Mouse (Mus musculus) adrenal gland, adult 18-20 months (tissue): ENCODE measurements around the gene Psmb10. TPM values are rescaled to one million over a fixed set of nuclear protein-coding genes. Genes with fewer than 3 reads are reported as not detected.
"Not testable (repeated sequence)": the region's sequence is repeated elsewhere in the genome, so short reads cannot be mapped to it uniquely, and the experiment has no call there.

ENCODE experiments used
- DNase-seq, 2 experiments: peaks; one replicate each; pipeline ENCODE4 v3.0.0; 2021 to 2022; ENCODE audit warnings: low spot score in 2 of 2
- long read RNA-seq, 2 experiments: library from polyadenylated mRNA; stranded (forward); transcript quantifications; one replicate each; pipeline ENCODE4 v2.0.0; 2021
- total RNA-seq, 2 experiments: library from RNA; stranded (reverse); gene quantifications; 1 replicate in 1 of 2; 2 replicates in 1 of 2; pipeline ENCODE4 v1.2.3; 2021

Gene Psmb10
- total RNA-seq, result 10 to 100 TPM; 78.7 to 84.1 TPM
- long read RNA-seq, experiment 1, transcript Psmb10-201 (8 exons, 1,311 nt), result major isoform, 16 of 19 reads
- long read RNA-seq, experiment 1, partial matches to known transcripts, result 1 of 19 reads
- long read RNA-seq, experiment 1, other reads (novel, unspliced or antisense), result 1 of 19 reads
- long read RNA-seq, experiment 2, transcript Psmb10-205 (4 exons, 554 nt), result minor isoform, 7 of 90 reads
- long read RNA-seq, experiment 2, transcript Psmb10-201 (8 exons, 1,311 nt), result major isoform, 59 of 90 reads
- long read RNA-seq, experiment 2, partial matches to known transcripts, result 19 of 90 reads
- long read RNA-seq, experiment 2, other reads (novel, unspliced or antisense), result 3 of 90 reads

DNA sequence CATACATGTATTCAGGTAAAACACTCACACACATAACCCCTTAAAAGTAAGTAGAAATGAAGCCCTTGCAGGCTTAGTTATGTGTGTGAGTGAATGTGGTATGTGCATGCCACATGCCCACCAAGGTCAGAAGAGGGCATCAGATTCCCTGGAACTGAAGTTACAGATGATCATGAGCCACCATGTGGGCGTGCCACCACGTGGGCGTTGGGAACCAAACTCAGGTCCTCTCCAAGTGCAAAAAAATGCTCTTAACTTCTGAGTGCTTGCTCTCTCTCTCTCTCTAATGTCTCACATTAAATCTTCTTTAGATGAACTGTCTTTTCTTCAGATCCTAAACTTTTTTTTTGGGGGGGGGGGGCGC, at the start of gene Psmb10:
Gene Psmb10 (minus strand): TSS at position 139 of the 364 bp plus-strand sequence.
- peak; percentile 35 to 37 for DNase-seq

DNA sequence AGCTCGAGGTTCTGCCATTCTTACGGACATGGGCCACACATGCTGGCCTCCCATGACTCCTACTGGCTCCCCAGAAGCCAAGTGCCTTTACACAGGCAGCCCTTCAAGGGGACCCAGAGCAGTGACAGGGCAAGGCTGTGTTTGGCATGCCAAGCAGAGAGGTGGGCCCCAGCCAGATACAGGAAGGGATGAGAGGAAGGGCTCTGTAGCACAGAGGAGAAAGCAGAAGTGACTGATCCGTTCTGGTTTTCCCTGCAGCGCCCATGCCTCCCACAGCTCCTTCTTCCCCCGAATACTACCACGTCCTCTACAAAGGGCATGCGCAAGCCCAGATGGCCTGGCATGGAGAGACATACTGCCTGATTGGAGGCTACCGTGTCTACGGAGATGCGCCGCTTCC, 45.2 kb upstream of the Psmb10 start:
- not testable (repeated sequence) for DNase-seq

DNA sequence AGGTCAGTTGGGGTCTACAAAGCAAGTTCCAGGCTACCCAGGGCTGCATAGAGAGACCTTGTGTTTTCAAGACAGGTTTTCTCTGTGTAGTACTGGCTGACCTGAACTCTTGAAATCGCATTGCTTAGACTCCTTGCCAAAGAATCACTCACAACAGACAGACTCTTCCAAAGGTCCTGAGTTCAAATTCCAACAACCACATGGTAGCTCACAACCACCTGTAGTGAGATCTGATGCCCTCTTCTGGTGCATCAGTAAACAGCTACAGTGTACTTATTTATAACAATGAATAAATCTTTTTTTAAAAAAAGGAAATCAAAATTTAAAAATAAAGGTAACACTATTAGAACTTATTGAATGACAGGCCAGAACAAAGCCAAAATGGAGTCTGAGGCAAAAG, 42.9 kb upstream of the Psmb10 start:
- no peak for DNase-seq

DNA sequence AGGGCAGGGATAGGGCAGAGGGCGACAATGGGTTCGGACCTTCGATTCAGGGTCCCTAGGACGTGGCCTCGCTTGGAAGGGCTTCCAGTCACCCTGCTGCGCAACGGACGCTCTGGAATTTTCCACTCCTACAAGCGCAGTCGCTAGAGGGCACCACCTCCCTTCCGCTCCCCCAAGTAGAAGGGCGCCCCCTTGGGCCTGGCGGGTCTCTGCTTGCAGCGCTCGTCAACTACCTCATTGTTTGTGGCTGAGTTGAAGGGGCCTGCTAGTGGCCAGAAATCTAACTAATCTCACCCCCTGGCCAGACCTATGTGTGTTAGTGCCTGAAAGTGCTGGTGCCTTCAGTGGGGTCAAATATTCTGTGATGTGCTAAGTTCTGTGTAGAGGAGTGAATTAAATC, 41.1 kb upstream of the Psmb10 start, which contains the start of gene Dpep3:
Gene Dpep3 (minus strand): TSS at position 105 of the 400 bp plus-strand sequence.
- DNase-seq, result no peak

DNA sequence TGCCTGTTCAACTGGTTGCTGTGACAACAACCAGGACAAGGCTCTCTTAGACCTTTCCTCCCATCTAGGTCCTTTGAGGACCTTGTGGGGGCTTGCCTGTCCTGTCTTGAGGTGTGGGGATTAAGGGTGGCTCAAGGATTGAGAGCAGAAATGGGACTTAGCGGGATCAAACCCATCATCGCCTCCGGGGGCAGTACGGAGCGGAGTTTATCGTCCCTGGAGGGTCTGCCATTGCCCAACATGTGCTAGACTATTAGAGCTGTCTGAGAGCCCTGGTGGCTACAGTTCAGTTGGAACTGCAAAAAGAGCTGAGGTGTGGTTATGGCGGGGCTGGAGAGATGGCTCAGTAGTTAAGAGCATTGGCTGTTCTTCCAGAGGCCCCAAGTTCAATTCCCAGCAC, 37.1 kb upstream of the Psmb10 start:
- DNase-seq, result no peak

DNA sequence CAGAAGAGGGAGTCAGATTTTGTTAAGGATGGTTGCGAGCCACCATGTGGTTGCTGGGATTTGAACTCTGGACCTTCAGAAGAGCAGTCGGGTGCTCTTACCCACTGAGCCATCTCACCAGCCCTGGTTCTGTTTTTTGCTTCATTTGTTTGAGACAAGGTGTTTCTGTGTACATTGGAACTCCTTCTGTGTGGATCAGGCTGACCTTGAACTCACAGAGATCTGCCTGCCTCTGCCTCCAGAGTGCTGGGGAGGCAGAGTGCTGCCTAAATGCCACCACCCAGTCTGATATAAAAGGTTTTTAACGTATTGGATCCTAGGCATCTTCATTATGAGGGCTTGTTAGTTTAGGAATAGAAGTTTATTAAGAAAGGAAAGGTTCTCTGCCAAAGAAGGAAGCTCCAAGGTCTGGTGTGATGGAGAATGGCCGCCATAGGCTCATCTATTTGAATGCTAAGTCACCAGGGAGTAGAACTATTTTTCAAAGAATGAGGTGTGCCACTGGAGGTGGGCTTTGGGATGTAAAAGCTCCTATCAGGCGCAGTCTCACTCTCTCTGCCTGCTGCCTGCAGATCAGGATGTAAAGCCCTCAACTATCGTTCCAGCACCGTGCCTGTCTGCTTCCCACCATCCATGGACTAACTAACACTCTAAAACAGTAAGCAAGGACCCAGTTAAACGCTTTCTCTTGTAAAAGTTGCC, 32.9 kb upstream of the Psmb10 start:
- no peak for DNase-seq

DNA sequence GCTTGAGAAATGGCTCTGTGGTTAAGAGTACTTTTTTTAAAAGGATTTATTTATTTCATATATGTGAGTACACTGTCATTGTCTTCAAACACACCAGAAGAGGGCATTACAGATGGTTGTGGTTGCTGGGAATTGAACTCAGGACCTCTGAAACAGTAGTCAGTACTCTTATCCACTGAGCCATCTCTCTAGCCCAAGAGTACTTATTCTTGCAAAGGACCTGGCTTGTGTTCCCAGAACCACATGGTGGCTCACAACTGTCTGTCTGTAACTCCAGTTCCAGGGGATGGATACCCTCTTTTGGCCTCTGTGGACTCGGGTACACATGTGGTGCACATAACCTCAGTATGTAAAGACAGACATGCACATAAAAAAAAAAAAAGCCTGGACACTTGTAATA, 31.1 kb upstream of the Psmb10 start:
- DNase-seq, result no peak

DNA sequence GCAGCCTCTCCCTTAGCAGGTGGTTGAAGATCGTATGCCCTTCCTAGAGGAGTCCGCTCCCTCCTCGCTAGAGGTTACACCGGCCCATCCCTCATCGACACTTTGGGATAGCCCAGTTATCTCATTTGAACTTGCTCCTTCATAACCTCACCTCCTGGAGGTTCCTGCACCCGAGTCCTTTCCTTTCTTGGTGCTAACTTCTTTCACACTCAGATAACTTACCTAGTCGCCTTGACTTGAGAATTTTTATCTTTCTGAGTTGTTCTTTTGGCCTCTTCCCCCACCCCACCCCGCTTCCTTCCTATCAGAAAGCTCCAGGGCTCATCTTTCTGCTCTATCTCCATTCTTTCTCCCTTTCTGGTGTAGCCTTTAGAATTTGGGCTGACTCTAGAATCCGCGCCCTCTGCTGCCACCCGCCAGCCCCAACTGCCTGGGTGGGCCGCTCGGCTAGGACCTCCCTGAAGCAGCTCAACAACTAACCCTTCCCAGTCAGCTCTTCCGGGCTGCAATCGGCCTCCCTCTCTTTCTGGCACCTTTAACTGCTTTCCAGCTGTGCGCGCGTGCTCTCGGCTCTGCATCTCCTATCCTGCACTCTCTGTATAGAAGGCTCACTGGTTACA, 28.6 kb upstream of the Psmb10 start:
- no peak for DNase-seq

DNA sequence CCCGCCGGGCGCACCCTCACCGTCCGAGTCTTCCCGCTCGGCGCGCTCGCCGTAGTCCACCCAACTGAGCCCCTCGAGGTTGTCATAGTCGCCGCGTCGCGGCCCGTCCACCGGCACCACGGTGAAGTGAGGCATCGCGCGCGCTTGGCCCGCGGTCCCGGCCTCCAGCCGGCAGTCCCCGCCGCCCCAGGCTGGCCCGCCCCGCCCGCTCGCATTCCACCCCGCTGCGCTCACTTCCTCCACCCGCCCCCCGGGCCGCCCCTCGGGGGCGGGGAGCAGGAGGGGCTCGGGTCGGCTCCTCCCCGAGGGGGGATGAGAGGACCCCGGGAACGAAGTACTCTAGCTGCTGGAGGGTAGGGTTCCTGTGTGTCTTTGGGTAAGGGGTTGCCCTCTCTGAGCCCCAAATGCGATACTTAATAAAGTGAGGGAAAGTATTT, 27.7 kb upstream of the Psmb10 start, which contains the start of gene Slc12a4:
Gene Slc12a4 (minus strand): TSS at position 193 of the 437 bp plus-strand sequence.
- DNase-seq, result peak; percentile 76 to 81

DNA sequence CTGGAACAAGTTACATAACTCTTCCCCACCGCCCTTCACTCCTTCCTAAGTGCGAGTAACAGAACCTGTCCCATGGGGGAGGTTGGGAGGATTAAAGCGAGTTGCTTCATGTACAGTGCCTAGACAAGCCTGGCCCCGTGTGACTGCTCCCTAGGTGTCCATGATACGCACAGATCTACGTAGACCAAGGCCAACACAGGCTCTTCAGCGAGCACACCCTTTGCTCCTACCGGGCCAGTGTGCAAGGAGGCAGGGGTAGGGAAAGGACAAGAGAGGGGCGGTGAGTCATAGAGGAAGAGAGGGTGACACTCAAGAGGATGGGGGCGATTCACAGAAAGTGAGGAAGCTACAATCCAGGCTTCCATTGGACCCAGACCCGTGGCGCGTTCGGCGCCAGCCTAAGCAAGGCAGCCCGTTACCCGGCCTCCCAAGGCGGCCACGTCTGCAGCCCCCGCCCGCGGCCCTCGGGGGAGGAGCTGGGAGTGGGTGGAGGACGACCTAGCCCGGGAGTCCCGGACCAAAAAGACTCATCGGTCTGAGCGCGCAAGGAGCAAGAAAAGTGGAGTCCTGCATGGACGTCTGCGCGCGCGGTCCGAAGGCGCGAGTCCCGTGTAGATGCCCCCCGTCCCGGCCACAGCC, 27.1 kb upstream of the Psmb10 start:
- peak in 1 of 2 experiments; percentile 68 for DNase-seq

DNA sequence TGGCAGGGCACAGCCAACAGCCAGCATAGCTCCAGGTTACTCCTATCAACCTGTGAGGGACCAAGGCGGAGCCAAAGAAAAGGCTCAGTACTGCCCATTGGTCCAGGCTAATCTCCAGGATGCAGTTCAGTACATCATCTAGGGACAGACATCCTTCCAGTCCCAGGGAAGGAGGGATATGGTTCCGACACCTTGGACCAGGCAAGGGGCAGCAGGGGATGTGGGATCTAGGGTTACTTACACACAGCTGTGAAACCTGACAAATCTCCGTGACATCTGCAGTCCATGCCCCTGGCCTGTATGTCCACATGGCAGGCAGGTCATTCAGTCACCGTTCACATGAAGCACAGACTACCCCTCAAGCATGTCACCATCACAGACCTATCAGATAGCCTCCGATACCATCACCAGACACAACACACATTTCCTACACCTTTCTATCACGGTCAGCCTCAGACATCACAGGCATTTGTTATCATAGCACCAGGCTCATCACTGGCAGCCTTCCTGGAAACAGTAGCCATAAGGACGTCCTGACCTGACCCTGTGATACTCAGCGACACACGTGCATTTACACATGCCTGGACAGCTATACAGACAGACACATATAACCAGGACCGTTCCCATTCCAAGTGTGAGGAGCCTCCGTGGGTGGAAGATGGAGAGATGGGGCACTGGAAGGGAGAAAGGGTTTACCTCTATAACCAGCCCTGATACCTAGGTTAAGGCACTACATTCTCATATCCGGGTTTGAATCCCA, 26.4 kb upstream of the Psmb10 start:
- no peak for DNase-seq

DNA sequence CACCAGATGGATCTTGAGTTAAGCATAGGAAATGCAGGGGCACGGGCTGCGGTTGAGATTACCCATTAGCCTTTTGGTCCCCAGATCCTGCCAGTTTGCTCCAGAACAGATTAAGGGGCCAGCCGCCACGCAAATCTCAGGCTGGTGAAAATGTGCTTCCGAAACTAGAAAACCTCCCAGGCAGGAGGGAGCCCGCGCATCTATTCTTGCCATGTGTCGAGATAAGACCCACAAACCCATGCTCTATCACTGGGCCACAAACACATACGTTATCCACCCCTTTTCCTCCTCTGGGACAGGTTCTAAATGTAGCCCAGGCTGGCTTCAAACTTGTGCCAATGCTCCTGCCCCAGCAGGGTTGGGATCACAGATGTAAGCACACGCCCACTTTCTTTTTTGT, 23.3 kb upstream of the Psmb10 start:
- DNase-seq, result no peak

DNA sequence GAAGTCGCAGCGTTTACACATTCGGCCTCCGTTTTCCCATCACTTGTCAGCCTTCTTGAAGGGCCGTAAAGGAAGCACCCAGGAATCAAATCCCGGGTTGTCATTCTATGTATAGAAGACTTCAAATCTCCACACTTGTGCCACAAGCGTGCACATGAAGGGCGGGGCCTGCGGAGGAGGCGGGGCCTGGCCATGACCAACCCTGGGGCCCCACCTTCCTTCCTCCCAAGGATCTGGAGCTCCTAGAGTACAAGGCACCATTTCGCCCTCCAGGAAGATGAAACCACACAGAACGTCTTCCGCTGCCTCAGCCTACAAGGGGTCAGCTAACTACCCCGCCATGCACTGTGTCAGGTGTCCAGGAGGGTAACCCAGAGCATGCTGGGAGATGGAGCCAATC, 22.9 kb upstream of the Psmb10 start:
- no peak for DNase-seq

DNA sequence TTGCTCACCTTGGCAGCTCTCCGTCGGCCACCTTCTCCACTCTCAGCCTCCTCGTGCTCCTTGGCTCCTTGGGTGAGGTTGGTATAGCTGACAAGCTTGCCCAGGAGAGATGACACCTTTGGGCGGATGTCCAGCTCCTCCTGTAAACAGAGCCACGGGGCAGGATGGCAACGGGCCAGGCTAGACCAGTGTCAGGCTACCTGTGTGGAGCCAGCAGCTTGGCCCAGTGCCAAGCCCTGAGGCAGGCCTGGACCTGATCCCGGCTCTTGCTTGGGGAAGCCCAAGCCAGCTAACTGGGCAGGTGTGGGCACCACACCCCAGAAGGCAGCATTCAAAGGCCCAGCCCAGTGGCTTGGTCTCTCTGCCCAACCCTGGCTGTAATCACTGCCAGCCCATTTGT, 21.1 kb upstream of the Psmb10 start:
- DNase-seq, result peak in 1 of 2 experiments; percentile 40

DNA sequence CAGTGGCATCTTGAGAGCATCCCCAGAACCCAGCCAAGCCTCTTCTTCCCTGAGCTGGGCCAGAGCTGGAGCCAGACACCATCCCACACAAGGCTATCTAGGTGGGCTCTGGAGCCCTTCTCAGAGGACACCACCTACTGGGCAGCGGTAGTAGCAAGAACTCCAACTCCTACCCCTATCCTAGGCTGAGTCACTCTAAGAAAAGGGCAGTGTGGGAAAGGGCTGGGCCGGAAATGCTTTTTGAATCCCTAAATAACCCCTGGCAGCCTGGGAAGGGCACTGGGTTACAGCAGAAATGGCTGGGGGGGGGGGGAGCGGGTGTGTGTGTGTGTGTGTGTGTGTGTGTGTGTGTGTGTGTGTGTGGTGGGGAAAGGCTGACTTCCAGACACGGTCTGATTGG, 19.6 kb upstream of the Psmb10 start:
- DNase-seq, result peak; percentile 23 to 42

DNA sequence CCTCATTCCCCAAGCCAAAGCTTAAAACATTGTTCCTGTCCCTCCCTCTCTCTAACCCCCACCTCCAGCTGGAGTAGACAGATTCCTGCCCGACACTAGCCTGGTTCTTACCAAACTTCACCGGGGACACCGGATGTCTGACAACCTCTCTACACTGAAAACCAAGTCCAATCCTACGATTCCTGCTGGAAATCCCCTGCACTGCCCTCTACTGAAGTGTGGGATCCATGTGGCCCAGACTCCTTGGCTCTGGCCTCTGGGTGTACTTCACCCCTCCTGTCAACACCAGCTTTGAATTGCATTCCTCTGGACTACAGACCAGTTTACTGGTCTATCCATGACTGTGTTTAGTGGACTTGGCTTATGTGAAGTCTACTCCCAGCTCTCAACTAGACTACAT, 18.3 kb upstream of the Psmb10 start:
- no peak for DNase-seq

DNA sequence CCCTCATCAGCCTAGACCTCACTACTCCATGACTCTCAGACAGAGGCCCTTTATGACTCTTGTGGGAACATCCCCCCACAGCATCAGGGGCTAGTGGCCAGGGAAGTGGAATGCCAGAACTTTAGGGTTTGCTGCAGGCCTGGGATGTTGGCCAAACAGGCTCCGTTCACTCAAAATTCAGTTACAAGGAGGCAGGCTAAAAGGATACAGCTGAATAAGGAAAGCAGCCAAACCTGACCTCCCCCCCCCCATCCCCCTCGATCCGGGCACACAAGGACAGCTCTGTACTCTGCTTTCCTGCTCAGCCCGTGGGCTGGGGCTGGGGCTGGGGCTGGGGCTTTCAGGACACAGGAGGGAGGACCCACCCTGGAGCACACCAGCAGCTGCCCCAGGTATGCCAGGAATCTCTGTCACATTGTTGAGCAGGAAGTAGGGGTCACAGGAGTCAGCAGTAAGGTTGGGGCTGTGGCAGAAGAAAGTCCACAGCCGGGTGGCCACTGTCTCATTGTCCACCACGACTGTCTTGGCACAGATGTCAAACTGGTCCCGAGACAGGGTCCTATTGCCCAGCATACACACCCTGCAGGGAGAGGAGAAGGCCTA, 12.9 kb upstream of the Psmb10 start:
- DNase-seq, result no peak

DNA sequence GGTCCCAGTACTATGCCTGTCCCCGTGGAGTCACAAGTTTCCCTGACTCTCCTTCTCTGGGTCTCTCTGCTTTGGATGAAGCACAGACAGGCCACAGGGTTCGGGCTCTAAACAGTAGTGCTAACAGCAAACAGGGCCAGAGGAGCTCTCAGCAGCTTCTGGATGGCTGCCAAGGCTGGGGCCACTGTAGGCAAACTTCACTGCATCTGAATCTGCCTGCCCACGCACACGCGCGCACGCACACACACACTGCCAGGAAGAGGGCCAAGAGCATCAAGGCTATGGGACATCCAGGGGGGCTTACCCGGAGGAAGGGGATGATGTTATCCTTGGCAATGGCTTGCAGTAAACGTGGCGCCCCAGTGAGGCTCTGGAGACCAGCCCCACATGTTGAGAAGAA, 11.1 kb upstream of the Psmb10 start:
- peak; percentile 40 to 51 for DNase-seq

DNA sequence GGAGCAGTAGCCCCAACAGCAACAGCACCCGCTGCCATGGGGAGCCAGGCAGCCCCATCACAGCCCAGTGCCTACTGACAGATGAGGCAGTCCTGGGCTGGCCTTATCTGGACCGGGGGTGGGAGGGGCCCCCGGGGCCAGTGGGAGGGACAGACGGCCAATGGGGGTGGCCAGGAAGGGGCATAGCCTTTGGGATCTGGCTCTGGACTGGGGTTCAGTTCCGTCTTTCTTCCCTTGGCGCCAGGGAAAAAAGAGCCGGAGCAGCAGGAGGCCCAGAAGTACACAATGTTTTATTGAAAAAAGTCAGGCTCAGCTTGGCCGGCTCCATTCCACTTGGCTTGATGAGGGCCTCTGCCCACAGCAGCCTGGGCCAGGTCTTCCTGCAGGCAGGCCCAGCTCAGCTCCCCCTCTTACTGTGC, 5.1 kb upstream of the Psmb10 start, which contains the start of gene Lcat:
Gene Lcat (minus strand): TSS at position 62 of the 419 bp plus-strand sequence.
- DNase-seq, result no peak

DNA sequence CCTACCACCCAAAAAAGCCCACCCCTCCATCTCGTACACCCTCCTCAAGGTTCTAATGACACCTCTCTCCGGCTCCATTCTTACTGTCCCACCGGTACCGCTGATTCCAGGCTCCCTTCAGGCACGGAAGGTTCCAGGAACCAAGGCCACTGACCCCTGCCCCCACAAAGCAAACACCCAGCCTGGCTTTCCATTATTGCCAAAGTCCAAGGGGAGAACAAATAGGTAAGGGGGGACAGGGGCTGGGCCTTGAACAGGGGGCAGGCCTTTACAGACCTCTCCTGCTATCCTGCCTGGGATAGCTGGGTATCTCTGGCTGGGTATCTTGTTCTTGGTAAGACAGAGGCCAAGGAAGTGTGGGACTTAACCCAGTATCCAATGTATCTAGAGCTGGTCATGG, 4.3 kb upstream of the Psmb10 start:
- no peak for DNase-seq
